Mouse (Mus musculus): ENCODE data around the gene Slc22a18.

DNA sequence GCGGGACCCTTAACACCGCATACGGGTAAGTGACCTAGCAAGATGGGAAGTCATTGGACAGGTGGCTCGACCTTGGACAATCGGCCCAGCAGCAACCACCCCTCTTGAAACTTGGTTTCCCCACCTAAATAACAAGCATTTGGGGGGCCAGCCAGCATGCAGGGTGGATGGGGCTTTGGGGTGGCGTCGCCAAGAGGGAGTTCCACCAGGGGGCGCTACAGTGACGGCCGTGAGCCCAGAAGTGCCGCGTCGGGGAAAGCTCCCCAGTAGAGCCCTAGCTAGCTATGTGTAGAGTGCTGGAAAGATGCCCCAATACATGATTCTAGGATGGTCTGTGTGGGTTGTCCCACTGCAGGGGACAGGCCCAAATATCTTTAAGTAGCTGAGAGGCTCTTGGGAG lies 7.0 kb downstream of the Slc22a18 start:
- peak; percentile 66 for TF ChIP-seq CTCF (IDR thresholded peaks at IDR 0.05; ENCODE audit: low read depth)
- TF ChIP-seq EP300 (IDR thresholded peaks at IDR 0.05; ENCODE audit: low read depth) = no peak
